Comparison of ENCODE assay signal across 24 mouse cellular contexts in the genomic region with DNA sequence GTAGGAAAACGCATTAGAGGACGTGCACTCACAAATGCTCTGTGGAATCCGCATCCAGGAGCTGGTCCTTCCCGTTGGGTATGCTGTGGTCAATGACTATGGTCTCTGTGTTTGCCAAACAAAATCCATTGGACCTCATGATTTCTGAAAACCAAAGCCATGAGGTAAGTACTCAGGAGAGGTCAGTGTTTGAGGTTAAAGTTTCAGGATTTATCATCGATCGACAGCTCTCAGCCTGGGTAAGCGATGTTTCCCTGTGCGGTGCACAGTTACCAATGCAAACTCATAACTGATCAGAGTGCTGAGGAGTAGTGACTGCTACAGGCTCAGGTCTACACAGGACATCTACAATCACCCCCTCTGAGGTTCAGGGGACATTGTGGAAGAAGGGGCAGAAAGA.
"Had no signal": no experiment of that assay in that cellular context is flagged by ENCODE, and none has a peak within 500 bp of the region (broad histone marks: within the 10 kb centered on the region; RNA-seq: fewer than 3 reads in every experiment).

No protein-coding gene starts in this region.

- ATAC-seq: forebrain, postnatal 0 days; hindbrain, postnatal 0 days; intestine, embryonic 16.5 days had no signal

- H3K4me1 ChIP-seq: heart, embryonic 13.5 days; heart, embryonic 15.5 days; hindbrain, embryonic 13.5 days; hindbrain, embryonic 15.5 days; kidney, embryonic 15.5 days; limb, embryonic 10.5 days; limb, embryonic 12.5 days had no signal

- H3K9ac ChIP-seq: forebrain, postnatal 0 days; heart, embryonic 13.5 days; heart, embryonic 15.5 days; hindbrain, embryonic 13.5 days; hindbrain, embryonic 15.5 days; kidney, embryonic 15.5 days; limb, embryonic 12.5 days had no signal

- H3K9me3 ChIP-seq: heart, embryonic 13.5 days; heart, embryonic 15.5 days; hindbrain, embryonic 13.5 days; hindbrain, embryonic 15.5 days; kidney, embryonic 15.5 days; limb, embryonic 10.5 days; limb, embryonic 12.5 days had no signal

- H3K36me3 ChIP-seq: heart, embryonic 15.5 days; hindbrain, embryonic 13.5 days; hindbrain, embryonic 15.5 days; limb, embryonic 10.5 days; limb, embryonic 12.5 days had no signal

- H3K27ac ChIP-seq: heart, adult 2 months; heart, embryonic 13.5 days; heart, embryonic 15.5 days; hindbrain, embryonic 13.5 days; hindbrain, embryonic 15.5 days; hindbrain, postnatal 0 days; kidney, embryonic 15.5 days; kidney, postnatal 0 days; limb, embryonic 10.5 days; limb, embryonic 12.5 days had no signal

- H3K27me3 ChIP-seq: heart, embryonic 13.5 days; heart, embryonic 15.5 days; hindbrain, embryonic 13.5 days; hindbrain, embryonic 15.5 days; kidney, embryonic 15.5 days; limb, embryonic 12.5 days had no signal

- H3K4me2 ChIP-seq: heart, embryonic 11.5 days; heart, embryonic 13.5 days; heart, embryonic 15.5 days; hindbrain, embryonic 13.5 days; hindbrain, embryonic 15.5 days; kidney, embryonic 15.5 days; limb, embryonic 12.5 days had no signal

- H3K4me3 ChIP-seq: heart, adult 2 months; heart, embryonic 13.5 days; heart, embryonic 15.5 days; hindbrain, embryonic 13.5 days; hindbrain, embryonic 15.5 days; kidney, embryonic 15.5 days; limb, embryonic 10.5 days; limb, embryonic 12.5 days had no signal

- DNase-seq: forebrain, postnatal 0 days; gastrocnemius, postnatal 14 days; gastrocnemius, postnatal 36 days; heart, adult 2 months; heart, postnatal 14 days; heart, postnatal 36 days; kidney, adult 11 months; kidney, adult 2 months; kidney, adult 9 months; kidney, postnatal 14 days; kidney, postnatal 36 days; layer of hippocampus, adult 9-11 months; layer of hippocampus, postnatal 36 days had no signal
